Mouse (Mus musculus): Measurements from ENCODE around the gene Casz1. TPM values are rescaled to one million over a fixed set of nuclear protein-coding genes. Genes with fewer than 3 reads are reported as not detected.

Gene Casz1
- polyA plus RNA-seq, 1 experiment from 2014 or later = 15.9 TPM

DNA sequence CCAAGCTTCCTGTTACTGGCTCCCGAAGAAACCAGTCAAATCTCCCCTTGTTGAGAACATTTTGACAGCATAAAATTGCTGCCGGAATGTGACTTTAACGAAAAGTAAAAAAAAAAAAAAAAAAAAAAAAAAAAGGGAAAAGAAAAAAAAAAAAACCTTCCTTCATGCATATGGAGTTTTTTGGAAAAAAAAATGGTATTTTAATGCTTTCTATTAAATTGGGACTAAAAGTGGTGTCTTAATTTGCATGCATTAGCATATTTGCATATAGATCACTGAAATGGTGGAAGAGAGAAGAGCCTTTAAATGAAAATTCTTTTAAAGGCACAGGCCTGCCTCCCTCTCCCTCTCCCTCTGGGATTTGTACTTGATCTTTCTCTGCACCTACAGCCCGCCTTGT is 52.0 kb downstream of the Casz1 start:
- Histone ChIP-seq H3K4me3 (no peak overlapping the region), H3K4me1 (peaks cover 81% of the 10 kb centered on the region), H3K27ac (no peak overlapping the region), H3K36me3 (no peaks in the 10 kb centered on the region), H3K27me3 (ENCODE audit: insufficient read depth, poor library complexity, severe bottlenecking) (peaks cover 34% of the 10 kb centered on the region), H3K9me3 (no peaks in the 10 kb centered on the region)
- WGBS = 91% methylated on average over 4 of the region's 4 CpGs
- DNase-seq (ENCODE audit: low spot score) = no peak

DNA sequence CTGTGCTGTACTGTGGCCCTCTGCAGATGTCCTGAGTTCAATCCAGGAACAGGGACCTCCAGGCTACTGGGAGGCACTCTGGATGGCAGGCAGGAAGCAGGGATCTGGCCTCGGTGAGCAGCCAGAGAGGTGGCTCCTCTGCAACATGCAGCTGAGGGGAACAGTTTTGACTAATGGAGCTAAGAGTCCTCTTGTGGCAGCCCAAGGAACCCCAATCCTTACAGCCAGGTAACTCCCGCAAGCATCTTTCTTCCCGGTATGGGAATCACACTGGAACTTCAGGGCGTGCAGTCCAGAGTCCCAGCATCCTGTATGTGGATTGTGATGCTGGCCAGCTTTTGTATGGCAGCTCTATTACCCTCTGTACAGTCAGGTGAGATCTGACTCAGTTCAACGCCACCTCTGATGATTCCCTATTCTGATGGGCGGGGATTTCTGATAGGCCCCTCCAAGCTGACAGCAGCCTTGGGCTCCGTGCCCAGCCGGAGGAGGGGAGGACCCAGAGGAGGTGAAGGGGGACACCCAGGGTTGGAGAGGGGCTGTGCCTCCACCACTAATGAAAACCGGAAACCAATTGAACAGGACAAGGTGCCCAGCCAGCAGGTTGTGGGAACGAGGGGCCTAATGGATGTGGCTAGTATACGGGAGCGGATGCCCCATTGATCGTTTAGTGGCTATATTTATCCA is 53.3 kb downstream of the Casz1 start:
- Histone ChIP-seq H3K4me3 (no peak overlapping the region), H3K9me3 (no peaks in the 10 kb centered on the region), H3K27me3 (ENCODE audit: insufficient read depth, poor library complexity, severe bottlenecking) (peaks cover 40% of the 10 kb centered on the region), H3K27ac (0 out of 2 replicates have a peak overlapping the region, but pooled peaks have one; percentile 24), H3K4me1 (peaks cover 83% of the 10 kb centered on the region), H3K36me3 (no peaks in the 10 kb centered on the region)
- WGBS = 67% methylated on average over 13 of the region's 13 CpGs
- DNase-seq (ENCODE audit: low spot score) = no peak

DNA sequence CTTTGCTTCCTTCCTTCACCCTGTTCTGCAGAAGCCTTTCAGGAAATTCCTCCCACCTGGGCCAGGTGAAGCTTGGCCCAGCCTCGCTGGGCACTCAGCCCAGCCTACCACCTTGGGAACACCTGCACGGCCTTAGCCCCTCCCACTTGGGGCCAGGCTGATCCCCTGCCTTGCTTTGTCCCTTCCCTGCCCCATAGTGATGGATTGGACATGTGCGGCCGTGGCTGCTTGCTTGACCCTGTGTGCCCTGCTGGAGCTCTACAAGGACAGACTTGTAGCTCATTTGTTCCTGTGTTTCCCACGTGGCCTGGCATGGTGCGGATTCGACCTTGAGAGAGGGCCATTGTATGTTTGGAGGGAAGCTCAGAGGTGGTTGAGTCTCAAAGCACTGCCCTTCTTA is 54.0 kb downstream of the Casz1 start:
- Histone ChIP-seq H3K27ac (peak overlapping the region; percentile 47; the same call in 1 of the 2 replicates), H3K9me3 (no peaks in the 10 kb centered on the region), H3K4me1 (peaks cover 80% of the 10 kb centered on the region), H3K4me3 (no peak overlapping the region), H3K36me3 (no peaks in the 10 kb centered on the region), H3K27me3 (ENCODE audit: insufficient read depth, poor library complexity, severe bottlenecking) (peaks cover 40% of the 10 kb centered on the region)
- 63% methylated on average over 7 of the region's 7 CpGs for WGBS
- no peak for DNase-seq (ENCODE audit: low spot score)

DNA sequence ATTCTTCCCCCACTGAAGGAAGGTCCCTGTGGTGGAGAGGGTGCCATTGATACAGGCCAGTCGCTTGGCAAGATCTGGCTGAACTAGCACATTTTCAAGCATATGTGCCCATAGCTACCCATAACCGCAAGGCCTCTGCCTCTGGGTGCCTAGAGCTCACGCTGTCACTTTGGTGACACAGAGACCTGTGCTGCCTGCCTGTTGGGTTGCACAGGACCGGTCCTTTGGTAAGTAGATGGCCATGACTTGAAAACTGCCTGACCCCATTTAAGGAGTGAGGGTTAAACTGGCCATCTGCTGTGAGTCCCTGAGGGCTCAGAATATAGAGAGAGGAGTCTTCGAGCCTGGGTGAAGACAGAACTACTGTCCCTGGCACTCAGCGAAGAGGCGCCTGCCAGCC is 55.2 kb downstream of the Casz1 start:
- peaks cover 40% of the 10 kb centered on the region for H3K27me3 ChIP-seq (ENCODE audit: insufficient read depth, poor library complexity, severe bottlenecking)
- H3K27ac ChIP-seq = peak overlapping the region; percentile 70
- DNase-seq (ENCODE audit: low spot score) = no peak
- H3K4me1 ChIP-seq = peaks cover 75% of the 10 kb centered on the region
- no peaks in the 10 kb centered on the region for H3K36me3 ChIP-seq
- peak overlapping the region; percentile 53 for H3K4me3 ChIP-seq
- no peaks in the 10 kb centered on the region for H3K9me3 ChIP-seq
- WGBS = 47% methylated on average over 7 of the region's 7 CpGs

DNA sequence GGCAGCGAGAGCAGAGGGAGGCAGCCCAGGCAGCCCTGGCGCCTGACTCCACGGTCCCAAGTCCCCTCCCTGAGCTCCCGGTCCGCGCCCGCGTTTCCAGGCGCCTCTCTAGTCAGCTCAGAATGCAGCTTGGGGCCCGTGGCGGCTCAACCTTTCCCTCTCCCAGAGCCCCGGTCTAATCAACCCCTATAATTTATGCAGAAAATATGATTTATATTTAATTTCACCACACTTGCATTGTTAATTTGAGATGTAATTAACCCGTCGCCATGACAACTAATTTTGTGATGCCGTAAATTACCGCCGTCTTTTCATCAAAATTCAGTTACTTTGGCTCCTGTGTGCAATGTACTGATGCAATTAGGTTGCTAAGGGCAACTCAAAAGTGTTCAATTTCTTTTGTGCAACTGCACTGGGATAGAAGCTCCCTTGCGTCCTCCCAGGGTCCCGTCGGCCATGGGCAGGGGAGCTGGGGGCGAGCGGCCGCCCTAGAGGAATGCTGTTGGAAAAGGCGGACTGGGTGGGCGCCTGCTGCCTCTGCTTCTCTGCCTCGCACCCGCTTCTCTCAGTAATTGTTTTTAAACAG is 55.8 kb downstream of the Casz1 start:
- H3K36me3 ChIP-seq = peaks cover 3% of the 10 kb centered on the region; the same call in 1 of the 2 replicates
- no peaks in the 10 kb centered on the region for H3K9me3 ChIP-seq
- peaks cover 69% of the 10 kb centered on the region for H3K4me1 ChIP-seq
- peak overlapping the region; percentile 53 for H3K4me3 ChIP-seq
- 5% methylated on average over 27 of the region's 27 CpGs for WGBS
- peaks cover 40% of the 10 kb centered on the region for H3K27me3 ChIP-seq (ENCODE audit: insufficient read depth, poor library complexity, severe bottlenecking)
- peak overlapping the region; percentile 70 for H3K27ac ChIP-seq
- no peak for DNase-seq (ENCODE audit: low spot score)

DNA sequence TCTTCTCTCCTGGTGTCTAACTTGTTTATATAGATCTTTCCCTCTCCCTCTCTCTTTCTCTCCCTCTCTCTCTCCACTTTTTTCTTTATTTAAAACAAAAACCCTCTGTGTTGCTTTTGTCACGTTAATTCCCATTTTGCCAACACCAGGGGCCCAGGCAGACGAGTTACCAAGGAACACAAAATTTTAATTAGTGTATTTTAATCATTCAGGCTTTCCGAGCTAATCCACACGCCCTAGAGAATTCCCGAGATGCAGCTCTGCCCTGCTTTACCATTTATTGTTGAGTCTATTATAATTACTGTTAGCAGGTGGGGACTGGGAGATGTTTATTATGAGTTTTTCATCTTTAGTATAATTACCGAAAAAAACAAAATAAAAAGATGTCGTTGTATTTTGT is 56.4 kb downstream of the Casz1 start:
- Histone ChIP-seq H3K9me3 (no peaks in the 10 kb centered on the region), H3K36me3 (peaks cover 7% of the 10 kb centered on the region; the same call in 1 of the 2 replicates), H3K4me3 (peak overlapping the region; percentile 53), H3K27ac (peak overlapping the region; percentile 70), H3K27me3 (ENCODE audit: insufficient read depth, poor library complexity, severe bottlenecking) (peaks cover 40% of the 10 kb centered on the region), H3K4me1 (peaks cover 66% of the 10 kb centered on the region)
- 65% methylated on average over 7 of the region's 7 CpGs for WGBS
- no peak for DNase-seq (ENCODE audit: low spot score)

DNA sequence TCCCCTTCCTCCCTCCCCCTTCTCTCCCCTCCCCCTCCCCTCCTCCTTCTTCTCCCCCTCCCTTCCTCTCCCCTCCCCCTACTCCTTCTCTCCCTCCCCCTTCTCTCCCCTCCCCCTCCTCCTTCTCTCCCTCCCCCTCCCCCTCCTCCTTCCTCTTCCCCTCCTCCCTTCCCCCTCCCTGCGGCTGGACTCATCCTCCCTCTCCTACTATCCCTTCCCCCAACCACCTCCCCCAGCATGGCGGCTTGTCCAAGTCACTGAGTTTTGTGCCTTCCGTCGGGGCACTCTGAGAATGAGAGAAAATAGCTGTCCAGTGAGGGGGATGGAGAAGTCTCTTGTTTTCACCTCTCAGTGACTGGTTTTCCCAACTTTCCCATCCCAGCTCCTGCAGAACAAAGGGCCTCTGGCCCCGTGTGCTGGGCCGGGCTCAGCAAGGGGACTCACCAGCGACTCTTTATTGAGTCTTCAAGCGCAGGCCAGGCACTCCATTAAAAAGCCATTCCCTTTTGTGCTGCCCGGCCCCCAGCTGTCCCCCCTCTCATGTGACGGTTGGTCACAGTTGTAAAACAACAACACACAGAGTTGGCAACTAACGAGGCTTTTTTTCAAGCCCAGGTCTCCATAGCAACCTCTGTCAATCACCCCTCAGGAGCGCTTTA is 62.7 kb downstream of the Casz1 start:
- 9% methylated on average over 12 of the region's 12 CpGs for WGBS
- Histone ChIP-seq H3K9me3 (no peaks in the 10 kb centered on the region), H3K36me3 (peaks cover 9% of the 10 kb centered on the region; the same call in 1 of the 2 replicates), H3K4me3 (0 out of 2 replicates have a peak overlapping the region, but pooled peaks have one; percentile 15), H3K27ac (peak overlapping the region; percentile 69), H3K27me3 (ENCODE audit: insufficient read depth, poor library complexity, severe bottlenecking) (no peaks in the 10 kb centered on the region; the same call in none of the 2 replicates), H3K4me1 (peaks cover 59% of the 10 kb centered on the region)
- no peak for DNase-seq (ENCODE audit: low spot score)

DNA sequence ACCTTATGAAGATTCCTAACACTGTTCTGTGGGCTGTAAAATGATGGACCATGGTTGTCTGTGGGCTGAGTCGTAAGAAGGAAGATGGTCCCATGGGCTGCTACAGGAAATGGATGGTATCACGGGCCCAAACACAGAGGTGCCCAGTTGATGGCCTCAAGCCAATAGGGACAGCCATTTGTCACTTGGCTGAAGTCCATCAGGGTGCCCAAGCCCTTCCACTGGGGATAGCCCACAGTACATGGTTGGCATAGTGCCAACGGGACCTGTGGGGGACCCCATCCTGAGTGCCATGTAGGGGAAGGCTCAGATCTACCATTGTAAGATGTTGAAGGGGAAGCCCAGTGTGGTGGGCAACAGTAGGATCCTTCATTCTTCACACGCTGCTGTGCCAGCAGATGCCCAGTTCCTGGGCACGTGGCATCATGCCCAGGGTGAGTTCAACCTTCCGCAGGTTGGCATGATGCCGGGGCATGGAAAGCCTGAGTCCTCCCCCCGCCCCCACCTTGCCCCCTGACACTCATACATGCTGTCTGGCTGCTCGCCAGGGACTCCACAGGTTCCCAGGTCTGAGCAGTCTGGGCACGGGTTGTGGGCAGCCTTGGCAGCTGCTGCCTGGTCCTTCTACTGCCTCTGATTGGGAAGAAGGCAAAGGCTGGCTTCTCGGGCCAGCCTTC is 63.6 kb downstream of the Casz1 start:
- 90% methylated on average over 11 of the region's 11 CpGs for WGBS
- Histone ChIP-seq H3K9me3 (no peaks in the 10 kb centered on the region), H3K4me1 (peaks cover 60% of the 10 kb centered on the region), H3K4me3 (no peak overlapping the region), H3K27me3 (ENCODE audit: insufficient read depth, poor library complexity, severe bottlenecking) (no peaks in the 10 kb centered on the region; the same call in 1 of the 2 replicates), H3K36me3 (peaks cover 9% of the 10 kb centered on the region; the same call in 1 of the 2 replicates), H3K27ac (no peak overlapping the region)
- no peak for DNase-seq (ENCODE audit: low spot score)

DNA sequence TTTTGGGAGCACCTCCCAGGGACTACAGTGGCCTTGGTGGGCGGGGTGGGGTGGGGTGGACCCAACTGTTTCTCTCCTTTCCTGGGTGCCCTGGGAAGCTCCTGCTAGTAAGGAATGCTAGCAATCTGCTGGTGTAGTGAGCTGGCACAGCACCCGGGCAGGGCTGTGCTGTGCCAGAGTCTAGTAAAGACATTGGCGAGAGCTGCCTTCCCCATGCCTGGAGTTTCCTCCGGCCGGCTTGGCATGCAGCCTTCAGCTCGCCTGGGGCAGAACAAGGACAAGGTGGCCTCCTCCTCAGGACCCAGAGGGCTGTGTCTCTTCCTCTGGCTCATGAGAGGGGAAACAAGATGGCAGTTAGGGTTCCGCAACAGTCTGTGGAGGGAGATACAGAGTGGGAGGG is 65.3 kb downstream of the Casz1 start:
- H3K4me3 ChIP-seq = no peak overlapping the region
- DNase-seq (ENCODE audit: low spot score) = no peak
- peak overlapping the region; percentile 44; the same call in 1 of the 2 replicates for H3K27ac ChIP-seq
- peaks cover 14% of the 10 kb centered on the region; the same call in 1 of the 2 replicates for H3K36me3 ChIP-seq
- H3K27me3 ChIP-seq (ENCODE audit: insufficient read depth, poor library complexity, severe bottlenecking) = peaks cover 6% of the 10 kb centered on the region; the same call in 1 of the 2 replicates
- WGBS = 88% methylated on average over 7 of the region's 7 CpGs
- peaks cover 77% of the 10 kb centered on the region for H3K4me1 ChIP-seq
- H3K9me3 ChIP-seq = no peaks in the 10 kb centered on the region

DNA sequence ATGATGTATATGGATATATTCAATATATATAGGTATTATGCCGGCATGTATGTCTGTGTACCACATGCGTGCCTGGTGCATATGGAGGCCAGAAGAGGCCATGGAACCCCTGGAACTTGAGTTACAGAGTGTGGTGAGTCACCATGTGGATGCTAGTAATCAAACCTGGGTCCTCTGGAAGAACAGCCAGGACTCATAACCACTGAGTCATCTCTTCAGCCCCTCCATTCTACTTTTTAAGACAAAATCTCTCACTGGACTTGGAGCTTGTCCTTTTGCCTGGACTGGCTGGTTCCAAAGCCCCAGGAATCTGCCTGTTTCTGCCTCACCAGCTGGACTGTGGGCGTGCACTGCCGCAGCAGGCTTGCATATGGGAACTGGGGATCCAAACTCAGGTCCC is 66.3 kb downstream of the Casz1 start:
- WGBS = 93% methylated on average over 4 of the region's 4 CpGs
- H3K27ac ChIP-seq = no peak overlapping the region
- H3K36me3 ChIP-seq = peaks cover 9% of the 10 kb centered on the region; the same call in 1 of the 2 replicates
- H3K4me3 ChIP-seq = no peak overlapping the region
- DNase-seq (ENCODE audit: low spot score) = no peak
- peaks cover 82% of the 10 kb centered on the region for H3K4me1 ChIP-seq
- peaks cover 8% of the 10 kb centered on the region; the same call in 1 of the 2 replicates for H3K27me3 ChIP-seq (ENCODE audit: insufficient read depth, poor library complexity, severe bottlenecking)
- no peaks in the 10 kb centered on the region for H3K9me3 ChIP-seq

DNA sequence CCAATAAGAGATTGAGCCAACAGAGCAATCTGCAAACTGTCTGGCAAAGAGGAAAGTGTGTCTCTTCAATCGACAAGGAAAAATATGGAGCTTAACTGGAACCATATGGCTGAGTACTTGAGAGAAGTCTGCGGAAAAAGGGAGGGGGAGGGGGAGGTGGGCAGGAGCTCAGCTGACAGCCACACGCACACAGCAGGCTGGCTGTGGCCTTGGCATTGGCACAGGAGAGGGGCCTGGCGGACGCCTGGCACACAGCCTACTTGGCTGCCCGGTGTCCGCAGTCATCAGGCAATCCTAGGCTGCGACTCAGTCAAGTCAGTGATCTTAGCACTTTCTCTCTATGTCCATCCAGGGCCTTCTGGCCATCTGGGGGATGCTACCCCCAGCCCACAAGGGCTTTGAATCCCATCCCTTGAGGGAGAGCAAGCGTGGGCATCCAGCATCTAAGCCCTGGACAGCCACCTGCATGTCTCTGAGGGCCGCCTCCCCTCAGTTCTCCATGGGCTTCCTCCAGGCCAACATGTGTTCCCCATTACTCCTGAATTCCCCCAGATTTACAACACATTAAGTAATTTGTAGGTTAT is 67.6 kb downstream of the Casz1 start:
- Histone ChIP-seq H3K27me3 (ENCODE audit: insufficient read depth, poor library complexity, severe bottlenecking) (peaks cover 14% of the 10 kb centered on the region), H3K36me3 (0 out of 2 replicates have a peak, but pooled peaks cover 6% of the 10 kb centered on the region), H3K4me3 (no peak overlapping the region), H3K9me3 (no peaks in the 10 kb centered on the region), H3K27ac (peak overlapping the region; percentile 72), H3K4me1 (peaks cover 80% of the 10 kb centered on the region)
- 50% methylated on average over 10 of the region's 10 CpGs for WGBS
- no peak for DNase-seq (ENCODE audit: low spot score)

DNA sequence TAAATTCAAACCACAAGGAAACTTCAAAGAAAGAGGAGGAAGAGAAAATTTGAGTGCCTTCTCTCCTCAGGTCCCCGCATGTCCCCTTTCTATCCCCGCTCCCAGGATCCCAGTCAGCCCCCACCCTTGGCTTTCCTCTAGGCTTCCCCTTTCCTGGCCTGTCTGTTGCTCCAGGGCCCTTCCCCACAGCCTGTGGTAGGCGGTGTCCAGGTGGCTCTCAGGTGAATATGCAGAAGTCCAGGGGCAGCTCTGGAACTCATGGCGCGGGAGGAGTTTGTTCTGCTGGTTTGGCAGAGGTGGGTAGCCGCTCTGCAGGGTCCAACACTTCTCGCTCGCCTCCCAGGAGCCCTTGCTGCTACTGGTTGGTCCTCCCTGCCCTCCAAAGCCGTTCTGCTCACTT is 68.1 kb downstream of the Casz1 start:
- 0 out of 2 replicates have a peak, but pooled peaks cover 6% of the 10 kb centered on the region for H3K36me3 ChIP-seq
- peaks cover 82% of the 10 kb centered on the region for H3K4me1 ChIP-seq
- H3K4me3 ChIP-seq = no peak overlapping the region
- DNase-seq (ENCODE audit: low spot score) = no peak
- H3K27ac ChIP-seq = peak overlapping the region; percentile 72
- peaks cover 14% of the 10 kb centered on the region for H3K27me3 ChIP-seq (ENCODE audit: insufficient read depth, poor library complexity, severe bottlenecking)
- WGBS = 62% methylated on average over 9 of the region's 9 CpGs
- no peaks in the 10 kb centered on the region for H3K9me3 ChIP-seq
